16 mouse cellular contexts compared by ENCODE assay signal in genomic region chr15:5063635-5064034, GRCm38 (mm10). TPM values are rescaled to one million over a fixed set of nuclear protein-coding genes. Genes with fewer than 3 reads are reported as not detected.
DNase-seq lines count a peak whose midpoint lies in the region; ATAC-seq lines count a peak whose summit lies in the region.
"Had no signal": no experiment of that assay in that cellular context is flagged by ENCODE, and none has a peak within 500 bp of the region (broad histone marks: within the 10 kb centered on the region; RNA-seq: fewer than 3 reads in every experiment).

Gene C7, minus strand, starts transcription at chr15:5063740.

- no peaks in the 10 kb centered on the region for H3K9me3 ChIP-seq in lung, embryonic 15.5 days
- H3K9me3 ChIP-seq in liver, embryonic 11.5 days (ENCODE audit: control insufficient read depth, low read length): no peaks in the 10 kb centered on the region

- H3K27ac ChIP-seq in lung, embryonic 15.5 days: no peak within 1 kb of the TSS
- no peak within 1 kb of the TSS for H3K27ac ChIP-seq in liver, embryonic 11.5 days (ENCODE audit: low read depth, low read length)
- H3K27ac ChIP-seq: hindbrain, embryonic 14.5 days had no signal

- H3K9ac ChIP-seq in lung, embryonic 15.5 days: no peak within 1 kb of the TSS
- H3K9ac ChIP-seq in liver, embryonic 11.5 days (ENCODE audit: low read depth, low read length): no peak within 1 kb of the TSS
- H3K9ac ChIP-seq: hindbrain, embryonic 14.5 days had no signal

- H3K36me3 ChIP-seq in lung, embryonic 15.5 days: no peaks in the 10 kb centered on the region
- no peaks in the 10 kb centered on the region for H3K36me3 ChIP-seq in liver, embryonic 11.5 days (ENCODE audit: control insufficient read depth, insufficient read depth, low read length)

- no peak within 1 kb of the TSS for H3K4me2 ChIP-seq in lung, embryonic 15.5 days
- H3K4me2 ChIP-seq in liver, embryonic 11.5 days: no peak within 1 kb of the TSS
- H3K4me2 ChIP-seq: hindbrain, embryonic 14.5 days had no signal

- H3K4me3 ChIP-seq in lung, embryonic 15.5 days: no peak within 1 kb of the TSS
- no peak within 1 kb of the TSS for H3K4me3 ChIP-seq in liver, embryonic 11.5 days (ENCODE audit: low read depth, low read length)

- no peaks in the 10 kb centered on the region for H3K4me1 ChIP-seq in lung, embryonic 15.5 days
- H3K4me1 ChIP-seq in liver, embryonic 11.5 days (replicated peaks; ENCODE audit: control insufficient read depth, insufficient read depth, low read length): no peaks in the 10 kb centered on the region

- H3K27me3 ChIP-seq in lung, embryonic 15.5 days: no peaks in the 10 kb centered on the region
- no peaks in the 10 kb centered on the region for H3K27me3 ChIP-seq in liver, embryonic 11.5 days (replicated peaks; ENCODE audit: control insufficient read depth, insufficient read depth, low read length)

- peak; percentile 55; the same call in 1 of the 2 replicates for ATAC-seq in lung, embryonic 15.5 days (ENCODE audit: borderline replicate concordance, extremely low read depth, low FRiP score, low TSS enrichment)
- no peak for ATAC-seq in liver, embryonic 11.5 days (replicated peaks; ENCODE audit: low FRiP score)
- ATAC-seq: CD4-positive, CD25-positive, alpha-beta regulatory T cell, adult 4 months; Patski had no signal

- peak; percentile 44 to 74 for DNase-seq in heart, adult 18-20 months
- DNase-seq in heart, postnatal 4 days: no peak
- DNase-seq in embryo, embryonic 10.5 days (ENCODE audit: low spot score): peak; percentile 29
- DNase-seq in kidney, adult 8-10 months: peak; percentile 14 to 40
- no peak for DNase-seq in liver, embryonic 11.5 days (ENCODE audit: low spot score)
- DNase-seq in layer of hippocampus, postnatal 25 days (ENCODE audit: extremely low spot score in 1 of 2, low spot score in 1 of 2): no peak
- no peak for DNase-seq in spleen, adult 12 weeks (ENCODE audit: low spot score)
- DNase-seq: cerebellum, adult 9-11 months; layer of hippocampus, adult 9-11 months; retina, postnatal 1 day; thymus, postnatal 4 days had no signal

RNA-seq across cellular contexts. Expression of gene C7, which starts in this region (rescaled TPM):
- 1 to 10 TPM; 2.3 to 7.9 TPM for total RNA-seq in heart, adult 18-20 months (2021)
- total RNA-seq in heart, postnatal 4 days (2021): under 1 TPM; 0.10 to 0.32 TPM
- polyA plus RNA-seq in lung, embryonic 15.5 days (2015; fragmentation: Nextera tagmentation; extraction: Ambion mirVana): 0.12 and 0.15 TPM in 2 replicates
- polyA plus RNA-seq in liver, embryonic 11.5 days (2014; fragmentation: Nextera tagmentation; extraction: Ambion mirVana): 0.08 and 0.10 TPM in 2 replicates
- under 1 TPM; 0.25 to 0.35 TPM for total RNA-seq in layer of hippocampus, postnatal 25 days (2021)
- total RNA-seq: megakaryocyte, adult 5-6 weeks had no signal
- polyA plus RNA-seq: CD4-positive, CD25-positive, alpha-beta regulatory T cell, adult 4 months; Patski had no signal

Comparison
In these comparisons a context has a peak if more than half of its experiments do, and no peak if none do; other contexts are left out.
1. DNase-seq: peak in heart, adult 18-20 months (2 of 2), embryo, embryonic 10.5 days (single experiment) and kidney, adult 8-10 months (2 of 2); none in heart, postnatal 4 days (single experiment), liver, embryonic 11.5 days (single experiment), layer of hippocampus, postnatal 25 days (0 of 2) and spleen, adult 12 weeks (single experiment).
2. Peak in ATAC-seq in lung, embryonic 15.5 days; RNA of the gene not detected or under 1 TPM.